In the genomic region with DNA sequence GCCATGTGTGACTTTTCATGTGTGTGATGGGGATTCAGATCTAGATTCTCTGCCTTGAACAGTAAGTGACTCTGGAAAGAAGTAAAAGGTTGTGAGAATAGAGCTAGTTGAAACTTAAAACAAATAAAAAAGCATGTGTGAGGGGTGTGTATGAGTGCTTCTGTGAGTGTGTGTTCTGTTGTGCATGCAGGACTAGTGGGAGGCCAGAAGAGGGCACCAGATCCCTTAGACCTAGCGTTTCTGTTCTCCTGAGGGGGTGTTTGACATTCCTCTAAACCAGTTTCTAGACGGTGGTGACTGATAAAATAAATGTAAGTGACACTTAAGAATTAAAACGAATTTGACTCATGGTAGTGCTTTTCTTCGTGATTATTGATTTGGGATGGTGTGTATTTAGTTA, we compare ENCODE assay signal across 1 mouse cellular context.
TF ChIP-seq lines count a peak whose summit lies in the region.

No protein-coding gene starts in this region.

TF ChIP-seq in MEL, 35 proteins besides CTCF, POLR2A, EP300 and RAD21 (continued from another document):
- TF ChIP-seq ZKSCAN1 (IDR thresholded peaks at IDR 0.05; ENCODE audit: low read depth, low read length) (no peak), ZMIZ1 (IDR thresholded peaks at IDR 0.05; ENCODE audit: low read depth, low read length) (no peak), MYB (IDR thresholded peaks at IDR 0.05; ENCODE audit: low read depth, low read length) (no peak), NRF1 (IDR thresholded peaks at IDR 0.05; ENCODE audit: insufficient read depth, low read depth, low read length, poor library complexity, severe bottlenecking) (no peak), GATA1 (IDR thresholded peaks at IDR 0.05; ENCODE audit: low read depth, low read length) (no peak), CHD1 (IDR thresholded peaks at IDR 0.05; ENCODE audit: low read depth, low read length) (no peak), RCOR1 (IDR thresholded peaks at IDR 0.05; ENCODE audit: low read depth, low read length) (no peak)
TF ChIP-seq in MEL: peak in this region for 0.
